Mouse (Mus musculus): Measurements from ENCODE around the gene Tmem151b. TPM values are rescaled to one million over a fixed set of nuclear protein-coding genes. Genes with fewer than 3 reads are reported as not detected.

The Tmem151b gene
- polyA plus RNA-seq, 1 experiment from 2014 or later, result 2.1 TPM

GRCm38 (mm10) chr17:45593479-45593878 lies 44.0 kb upstream of the Tmem151b start:
- ATAC-seq (ENCODE audit: insufficient read depth, low FRiP score), result no peak
- Histone ChIP-seq H3K27ac (ENCODE audit: low read length) (no peak overlapping the region), H3K9ac (ENCODE audit: low read length) (peak overlapping the region; percentile 63), H3K36me3 (ENCODE audit: control insufficient read depth, insufficient read depth, low read length) (no peaks in the 10 kb centered on the region), H3K4me3 (replicated peaks; ENCODE audit: low read length) (0 out of 2 replicates have a peak overlapping the region, but pooled peaks have one; percentile 0), H3K27me3 (ENCODE audit: control insufficient read depth, insufficient read depth, low read length) (no peaks in the 10 kb centered on the region), H3K4me1 (ENCODE audit: control insufficient read depth, insufficient read depth, low read length) (peaks cover 56% of the 10 kb centered on the region), H3K4me2 (ENCODE audit: low read depth, low read length) (peak overlapping the region; percentile 85), H3K9me3 (replicated peaks; ENCODE audit: control insufficient read depth, low read length) (no peaks in the 10 kb centered on the region)
- WGBS, result 35% methylated on average over 8 of the region's 8 CpGs

- no peaks in the 10 kb centered on the region for H3K27me3 ChIP-seq (ENCODE audit: control insufficient read depth, insufficient read depth, low read length)
- ATAC-seq (ENCODE audit: insufficient read depth, low FRiP score), result no peak
- peak overlapping the region; percentile 63 for H3K9ac ChIP-seq (ENCODE audit: low read length)
- H3K4me2 ChIP-seq (ENCODE audit: low read depth, low read length), result peak overlapping the region; percentile 85
- H3K9me3 ChIP-seq (replicated peaks; ENCODE audit: control insufficient read depth, low read length), result no peaks in the 10 kb centered on the region
- H3K27ac ChIP-seq (ENCODE audit: low read length), result peak overlapping the region; percentile 73
- peaks cover 50% of the 10 kb centered on the region for H3K4me1 ChIP-seq (ENCODE audit: control insufficient read depth, insufficient read depth, low read length)
- no peaks in the 10 kb centered on the region for H3K36me3 ChIP-seq (ENCODE audit: control insufficient read depth, insufficient read depth, low read length)
- WGBS, result 46% methylated on average over 8 of the region's 8 CpGs
- H3K4me3 ChIP-seq (replicated peaks; ENCODE audit: low read length), result peak overlapping the region; percentile 12; the same call in 1 of the 2 replicates
These were observed 43.3 kb upstream of the Tmem151b start for GRCm38 (mm10) chr17:45592606-45593431.

- peak overlapping the region; percentile 63 for H3K9ac ChIP-seq (ENCODE audit: low read length)
- no peak; the same call in 1 of the 2 replicates for ATAC-seq (ENCODE audit: insufficient read depth, low FRiP score)
- H3K27me3 ChIP-seq (ENCODE audit: control insufficient read depth, insufficient read depth, low read length), result no peaks in the 10 kb centered on the region
- peaks cover 47% of the 10 kb centered on the region for H3K4me1 ChIP-seq (ENCODE audit: control insufficient read depth, insufficient read depth, low read length)
- H3K4me3 ChIP-seq (replicated peaks; ENCODE audit: low read length), result peak overlapping the region; percentile 12; the same call in 1 of the 2 replicates
- 50% methylated on average over 16 of the region's 16 CpGs for WGBS
- peak overlapping the region; percentile 37 for H3K4me2 ChIP-seq (ENCODE audit: low read depth, low read length)
- H3K27ac ChIP-seq (ENCODE audit: low read length), result peak overlapping the region; percentile 73; the same call in 1 of the 2 replicates
- peaks cover 4% of the 10 kb centered on the region; the same call in 1 of the 2 replicates for H3K36me3 ChIP-seq (ENCODE audit: control insufficient read depth, insufficient read depth, low read length)
- no peaks in the 10 kb centered on the region for H3K9me3 ChIP-seq (replicated peaks; ENCODE audit: control insufficient read depth, low read length)
These were observed 42.5 kb upstream of the Tmem151b start for GRCm38 (mm10) chr17:45591701-45592605.

GRCm38 (mm10) chr17:45590410-45590809 lies 40.9 kb upstream of the Tmem151b start:
- Histone ChIP-seq H3K4me3 (replicated peaks; ENCODE audit: low read length) (no peak overlapping the region), H3K27me3 (ENCODE audit: control insufficient read depth, insufficient read depth, low read length) (no peaks in the 10 kb centered on the region), H3K4me2 (ENCODE audit: low read depth, low read length) (no peak overlapping the region), H3K4me1 (ENCODE audit: control insufficient read depth, insufficient read depth, low read length) (peaks cover 44% of the 10 kb centered on the region), H3K36me3 (ENCODE audit: control insufficient read depth, insufficient read depth, low read length) (peaks cover 7% of the 10 kb centered on the region; the same call in 1 of the 2 replicates), H3K27ac (ENCODE audit: low read length) (no peak overlapping the region), H3K9ac (ENCODE audit: low read length) (no peak overlapping the region), H3K9me3 (replicated peaks; ENCODE audit: control insufficient read depth, low read length) (no peaks in the 10 kb centered on the region)
- ATAC-seq (ENCODE audit: insufficient read depth, low FRiP score), result no peak
- WGBS, result 78% methylated on average over 6 of the region's 6 CpGs

GRCm38 (mm10) chr17:45589844-45590243 lies 40.4 kb upstream of the Tmem151b start:
- no peaks in the 10 kb centered on the region for H3K27me3 ChIP-seq (ENCODE audit: control insufficient read depth, insufficient read depth, low read length)
- H3K36me3 ChIP-seq (ENCODE audit: control insufficient read depth, insufficient read depth, low read length), result peaks cover 7% of the 10 kb centered on the region; the same call in 1 of the 2 replicates
- no peak overlapping the region for H3K27ac ChIP-seq (ENCODE audit: low read length)
- WGBS, result 92% methylated on average over 8 of the region's 8 CpGs
- ATAC-seq (ENCODE audit: insufficient read depth, low FRiP score), result no peak
- H3K4me2 ChIP-seq (ENCODE audit: low read depth, low read length), result no peak overlapping the region
- peaks cover 48% of the 10 kb centered on the region for H3K4me1 ChIP-seq (ENCODE audit: control insufficient read depth, insufficient read depth, low read length)
- no peak overlapping the region for H3K4me3 ChIP-seq (replicated peaks; ENCODE audit: low read length)
- no peak overlapping the region for H3K9ac ChIP-seq (ENCODE audit: low read length)
- no peaks in the 10 kb centered on the region for H3K9me3 ChIP-seq (replicated peaks; ENCODE audit: control insufficient read depth, low read length)

GRCm38 (mm10) chr17:45589236-45589635 lies 39.8 kb upstream of the Tmem151b start:
- no peaks in the 10 kb centered on the region for H3K9me3 ChIP-seq (replicated peaks; ENCODE audit: control insufficient read depth, low read length)
- peaks cover 48% of the 10 kb centered on the region for H3K4me1 ChIP-seq (ENCODE audit: control insufficient read depth, insufficient read depth, low read length)
- no peak overlapping the region for H3K4me2 ChIP-seq (ENCODE audit: low read depth, low read length)
- no peaks in the 10 kb centered on the region for H3K27me3 ChIP-seq (ENCODE audit: control insufficient read depth, insufficient read depth, low read length)
- peaks cover 7% of the 10 kb centered on the region; the same call in 1 of the 2 replicates for H3K36me3 ChIP-seq (ENCODE audit: control insufficient read depth, insufficient read depth, low read length)
- H3K27ac ChIP-seq (ENCODE audit: low read length), result no peak overlapping the region
- no peak for ATAC-seq (ENCODE audit: insufficient read depth, low FRiP score)
- 96% methylated on average over 7 of the region's 7 CpGs for WGBS
- H3K4me3 ChIP-seq (replicated peaks; ENCODE audit: low read length), result no peak overlapping the region
- no peak overlapping the region for H3K9ac ChIP-seq (ENCODE audit: low read length)

GRCm38 (mm10) chr17:45588370-45588769 lies 38.9 kb upstream of the Tmem151b start:
- Histone ChIP-seq H3K36me3 (ENCODE audit: control insufficient read depth, insufficient read depth, low read length) (peaks cover 7% of the 10 kb centered on the region; the same call in 1 of the 2 replicates), H3K9me3 (replicated peaks; ENCODE audit: control insufficient read depth, low read length) (no peaks in the 10 kb centered on the region), H3K4me3 (replicated peaks; ENCODE audit: low read length) (no peak overlapping the region), H3K4me1 (ENCODE audit: control insufficient read depth, insufficient read depth, low read length) (peaks cover 43% of the 10 kb centered on the region), H3K27me3 (ENCODE audit: control insufficient read depth, insufficient read depth, low read length) (no peaks in the 10 kb centered on the region), H3K9ac (ENCODE audit: low read length) (no peak overlapping the region), H3K27ac (ENCODE audit: low read length) (no peak overlapping the region), H3K4me2 (ENCODE audit: low read depth, low read length) (no peak overlapping the region)
- ATAC-seq (ENCODE audit: insufficient read depth, low FRiP score), result no peak
- 94% methylated on average over 7 of the region's 7 CpGs for WGBS

- no peak for ATAC-seq (ENCODE audit: insufficient read depth, low FRiP score)
- H3K27me3 ChIP-seq (ENCODE audit: control insufficient read depth, insufficient read depth, low read length), result no peaks in the 10 kb centered on the region
- peaks cover 7% of the 10 kb centered on the region; the same call in 1 of the 2 replicates for H3K36me3 ChIP-seq (ENCODE audit: control insufficient read depth, insufficient read depth, low read length)
- no peak overlapping the region for H3K4me2 ChIP-seq (ENCODE audit: low read depth, low read length)
- peak overlapping the region; percentile 90; the same call in 1 of the 2 replicates for H3K27ac ChIP-seq (ENCODE audit: low read length)
- H3K9me3 ChIP-seq (replicated peaks; ENCODE audit: control insufficient read depth, low read length), result no peaks in the 10 kb centered on the region
- H3K4me1 ChIP-seq (ENCODE audit: control insufficient read depth, insufficient read depth, low read length), result peaks cover 28% of the 10 kb centered on the region
- H3K9ac ChIP-seq (ENCODE audit: low read length), result no peak overlapping the region
- no peak overlapping the region for H3K4me3 ChIP-seq (replicated peaks; ENCODE audit: low read length)
- WGBS, result 93% methylated on average over 3 of the region's 3 CpGs
These were observed 37.0 kb upstream of the Tmem151b start for GRCm38 (mm10) chr17:45586449-45586837.

Measured in stomach, embryonic 16.5 days (tissue).